Mouse (Mus musculus) CH12.LX (cell line): ENCODE measurements around the gene Gm6904. TPM values are rescaled to one million over a fixed set of nuclear protein-coding genes. Genes with fewer than 3 reads are reported as not detected.

Experiments used
- DNase-seq: peaks from one replicate; pipeline ENCODE4 v3.0.0-alpha.2; 2013; ENCODE audit errors: extremely low read depth
- H3K27ac ChIP-seq: 2 replicates; pipeline ENCODE4 v1.5.1; 2012; ENCODE audit warnings: low read depth, mild to moderate bottlenecking, control low read depth, moderate library complexity; ENCODE audit not compliant: insufficient read depth
- H3K27me3 ChIP-seq: replicated peaks from 2 replicates; pipeline ENCODE3; 2012; ENCODE audit warnings: inconsistent platforms
- H3K36me3 ChIP-seq, 2 experiments: replicated peaks in 1 of 2; 2 replicates each; pipeline versions ENCODE3 to v1.6.1; 2012; ENCODE audit warnings: inconsistent platforms in 1 of 2, low read length in 1 of 2, mild to moderate bottlenecking in 1 of 2, mixed read lengths in 1 of 2, moderate library complexity in 1 of 2; ENCODE audit not compliant: control insufficient read depth in 1 of 2, insufficient read depth in 1 of 2
- H3K4me1 ChIP-seq, 2 experiments: 2 replicates each; pipeline ENCODE4 v1.6.1; 2012; ENCODE audit warnings: inconsistent platforms in 1 of 2, moderate library complexity in 1 of 2; ENCODE audit not compliant: insufficient read depth in 2 of 2, control insufficient read depth in 1 of 2
- H3K4me2 ChIP-seq: 2 replicates; pipeline ENCODE4 v1.6.1; 2012; ENCODE audit warnings: low read depth, mild to moderate bottlenecking, control low read depth; ENCODE audit not compliant: poor library complexity, insufficient read depth, severe bottlenecking
- H3K4me3 ChIP-seq, 3 experiments: fragments of 150-350 bp in 1 of 3; sonication (generic) in 1 of 3; replicated peaks in 1 of 3; 2 replicates each; pipeline versions ENCODE3 to v1.5.1; 2011 to 2012; ENCODE audit warnings: low read depth in 2 of 3, low read length in 2 of 3, mild to moderate bottlenecking in 2 of 3, moderate library complexity in 2 of 3, control low read depth in 1 of 3, improper control_type of control experiment in 1 of 3, inconsistent platforms in 1 of 3, mixed read lengths in 1 of 3; ENCODE audit not compliant: poor library complexity in 1 of 3
- H3K79me2 ChIP-seq: replicated peaks from 2 replicates; pipeline ENCODE4 v1.6.1; 2012; ENCODE audit warnings: mild to moderate bottlenecking, moderate library complexity; ENCODE audit not compliant: control insufficient read depth, poor library complexity, insufficient read depth, severe bottlenecking; ENCODE audit errors: extremely low read depth
- H3K9ac ChIP-seq: 2 replicates; pipeline ENCODE4 v1.6.1; 2012; ENCODE audit warnings: low read depth, mild to moderate bottlenecking, control low read depth, moderate library complexity; ENCODE audit not compliant: insufficient read depth
- H3K9me3 ChIP-seq: replicated peaks from 2 replicates; pipeline ENCODE3; 2012; ENCODE audit warnings: low read length, inconsistent platforms, mixed read lengths
- BHLHE40 ChIP-seq: IDR thresholded peaks from 2 replicates; pipeline ENCODE4 v1.6.1; 2011; ENCODE audit warnings: mild to moderate bottlenecking, low read depth, low read length, improper control_type of control experiment
- CHD2 ChIP-seq: IDR thresholded peaks from 2 replicates; pipeline ENCODE4 v1.6.1; 2011; ENCODE audit warnings: low read length, improper control_type of control experiment
- CTCF ChIP-seq, 2 experiments: IDR thresholded peaks in 1 of 2; conservative IDR thresholded peaks in 1 of 2; 2 replicates each; pipeline ENCODE4 v1.5.1; 2011 to 2012; ENCODE audit warnings: low read depth in 2 of 2, low read length in 2 of 2, improper control_type of control experiment in 1 of 2, inconsistent platforms in 1 of 2, mild to moderate bottlenecking in 1 of 2, moderate library complexity in 1 of 2
- E2F4 ChIP-seq: IDR thresholded peaks from 2 replicates; pipeline ENCODE4 v1.6.1; 2011; ENCODE audit warnings: low read depth, low read length, improper control_type of control experiment; ENCODE audit not compliant: insufficient replicate concordance
- ELF1 ChIP-seq: IDR thresholded peaks from 2 replicates; pipeline ENCODE4 v1.6.1; 2014; ENCODE audit warnings: low read depth, mild to moderate bottlenecking, inconsistent platforms, low read length, improper control_type of control experiment
- EP300 ChIP-seq: IDR thresholded peaks from 2 replicates; pipeline ENCODE4 v1.6.1; 2011; ENCODE audit warnings: low read length, improper control_type of control experiment
- GABPA ChIP-seq: IDR thresholded peaks from 2 replicates; pipeline ENCODE4 v1.6.1; 2012; ENCODE audit warnings: low read depth, low read length, improper control_type of control experiment, inconsistent platforms; ENCODE audit not compliant: insufficient replicate concordance
- IRF4 ChIP-seq: IDR thresholded peaks from 2 replicates; pipeline ENCODE4 v1.6.1; 2014; ENCODE audit warnings: low read depth, mild to moderate bottlenecking, inconsistent platforms, low read length, improper control_type of control experiment
- JUN ChIP-seq: IDR thresholded peaks from 2 replicates; pipeline ENCODE4 v1.6.1; 2011; ENCODE audit warnings: low read depth, mild to moderate bottlenecking, low read length, improper control_type of control experiment, moderate library complexity; ENCODE audit not compliant: insufficient read depth
- MAFK ChIP-seq: IDR thresholded peaks from 2 replicates; pipeline ENCODE4 v1.6.1; 2011; ENCODE audit warnings: low read length, improper control_type of control experiment; ENCODE audit not compliant: insufficient replicate concordance
- MAX ChIP-seq: IDR thresholded peaks from 2 replicates; pipeline ENCODE4 v1.6.1; 2011; ENCODE audit warnings: low read length, improper control_type of control experiment
- MAZ ChIP-seq: IDR thresholded peaks from 2 replicates; pipeline ENCODE4 v1.6.1; 2012; ENCODE audit warnings: low read depth, mild to moderate bottlenecking, inconsistent platforms, low read length, improper control_type of control experiment, moderate library complexity
- MXI1 ChIP-seq: IDR thresholded peaks from 2 replicates; pipeline ENCODE4 v1.6.1; 2011; ENCODE audit warnings: mild to moderate bottlenecking, low read depth, low read length, improper control_type of control experiment
- NRF1 ChIP-seq: IDR thresholded peaks from 2 replicates; pipeline ENCODE4 v1.6.1; 2014; ENCODE audit warnings: low read depth, mild to moderate bottlenecking, inconsistent platforms, low read length, improper control_type of control experiment, moderate library complexity
- PAX5 ChIP-seq: IDR thresholded peaks from 2 replicates; pipeline ENCODE4 v1.6.1; 2012; ENCODE audit warnings: low read length, inconsistent platforms, mixed read lengths
- POLR2AphosphoS2 ChIP-seq: IDR thresholded peaks from 2 replicates; pipeline ENCODE4 v1.6.1; 2011; ENCODE audit warnings: low read depth, low read length, improper control_type of control experiment
- RAD21 ChIP-seq: IDR thresholded peaks from 2 replicates; pipeline ENCODE4 v1.6.1; 2011; ENCODE audit warnings: low read depth, mild to moderate bottlenecking, low read length, improper control_type of control experiment, moderate library complexity
- RCOR1 ChIP-seq: conservative IDR thresholded peaks from 2 replicates; pipeline ENCODE4 v1.6.1; 2012; ENCODE audit warnings: low read depth, mild to moderate bottlenecking, inconsistent platforms, low read length, improper control_type of control experiment
- SIN3A ChIP-seq: IDR thresholded peaks from 2 replicates; pipeline ENCODE4 v1.6.1; 2012; ENCODE audit warnings: low read length, improper control_type of control experiment, inconsistent platforms
- SMC3 ChIP-seq: IDR thresholded peaks from 2 replicates; pipeline ENCODE4 v1.6.1; 2011; ENCODE audit warnings: low read depth, low read length, improper control_type of control experiment
- TBP ChIP-seq: conservative IDR thresholded peaks from 2 replicates; pipeline ENCODE4 v1.6.1; 2011; ENCODE audit warnings: low read depth, low read length, improper control_type of control experiment
- TCF12 ChIP-seq: IDR thresholded peaks from 2 replicates; pipeline ENCODE4 v1.6.1; 2014; ENCODE audit warnings: low read depth, mild to moderate bottlenecking, inconsistent platforms, low read length, improper control_type of control experiment
- UBTF ChIP-seq: IDR thresholded peaks from 2 replicates; pipeline ENCODE4 v1.6.1; 2012; ENCODE audit warnings: low read depth, mild to moderate bottlenecking, inconsistent platforms, low read length, improper control_type of control experiment, moderate library complexity
- USF2 ChIP-seq: conservative IDR thresholded peaks from 2 replicates; pipeline ENCODE4 v1.6.1; 2011; ENCODE audit warnings: low read depth, low read length, improper control_type of control experiment
- ZC3H11A ChIP-seq: IDR thresholded peaks from 2 replicates; pipeline ENCODE4 v1.6.1; 2012; ENCODE audit warnings: low read depth, mild to moderate bottlenecking, inconsistent platforms, low read length, improper control_type of control experiment
- ZKSCAN1 ChIP-seq: IDR thresholded peaks from 2 replicates; pipeline ENCODE4 v1.6.1; 2012; ENCODE audit warnings: low read depth, inconsistent platforms, low read length, improper control_type of control experiment, borderline replicate concordance
- ZMIZ1 ChIP-seq: IDR thresholded peaks from 2 replicates; pipeline ENCODE4 v1.6.1; 2012; ENCODE audit warnings: low read depth, mild to moderate bottlenecking, inconsistent platforms, low read length, improper control_type of control experiment
- ZNF384 ChIP-seq: IDR thresholded peaks from 2 replicates; pipeline ENCODE4 v1.6.1; 2012; ENCODE audit warnings: low read depth, low read length, improper control_type of control experiment, inconsistent platforms
- dilution Hi-C: fragments of 300-500 bp; cut with MboI; formaldehyde crosslinking; loops from 2 replicates; pipeline ENCODE4 v1.14.3; 2020; ENCODE audit warnings: low sequenced_read_pairs; ENCODE audit not compliant: extremely low pct_unique_long_range_greater_than_20kb, extremely low pct_ligation_motif_present
- in situ Hi-C: fragments of 300-500 bp; cut with MboI; formaldehyde crosslinking; loops from 3 replicates; pipeline ENCODE4 v1.14.3; 2019; ENCODE audit warnings: low sequenced_read_pairs, low pct_ligation_motif_present, low pct_unique_long_range_greater_than_20kb, mixed read lengths
- polyA plus RNA-seq: library from polyadenylated mRNA; unstranded; fragments of >175 nt; gene quantifications from 2 replicates; pipeline ENCODE4 v1.2.1, GENCODE M21; 2012; ENCODE audit warnings: low read depth; ENCODE audit not compliant: insufficient read length
- total RNA-seq, 2 experiments: library from RNA; depleted of rRNA; stranded (reverse); fragments of 300-350 nt in 1 of 2; fragments of >200 nt in 1 of 2; gene quantifications; 2 replicates each; pipeline ENCODE4 v1.2.3; 2012 to 2014

The Gm6904 gene
- total and polyA plus RNA-seq, 3 experiments = 1.0 to 1.2 (median 1.1) TPM

DNA sequence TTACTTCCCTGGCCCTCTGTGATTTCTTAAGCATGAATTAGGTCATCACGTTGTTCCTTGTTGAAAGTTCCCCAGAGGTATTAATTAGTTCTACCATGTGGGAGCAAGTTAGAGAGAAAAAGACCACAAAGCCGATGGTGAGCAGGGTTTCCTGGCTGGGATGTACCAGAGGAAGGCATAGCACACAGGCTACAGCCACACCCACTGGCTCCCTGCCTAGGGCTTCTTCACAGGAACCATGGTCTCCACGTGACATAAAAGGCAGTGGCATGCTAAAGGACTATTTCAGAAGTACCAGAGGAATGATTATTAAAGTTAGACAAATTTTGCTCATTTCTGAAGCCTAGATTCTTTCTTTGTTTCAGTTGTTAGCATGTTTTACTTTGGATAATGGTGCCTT lies 40.8 kb downstream of the Gm6904 start:
- no peak overlapping the region for H3K9ac ChIP-seq
- no peaks in the 10 kb centered on the region for H3K27me3 ChIP-seq
- dilution Hi-C loops = no loop called here
- no peaks in the 10 kb centered on the region for H3K79me2 ChIP-seq
- H3K9me3 ChIP-seq = no peaks in the 10 kb centered on the region
- H3K4me1 ChIP-seq = peaks cover 0 to 13% of the 10 kb centered on the region in 2 experiments; a peak in 2 of 4 replicates
- no peak overlapping the region for H3K4me2 ChIP-seq
- no peak overlapping the region for H3K27ac ChIP-seq
- peaks cover 35 to 76% of the 10 kb centered on the region in 2 experiments for H3K36me3 ChIP-seq
- DNase-seq = no peak
- H3K4me3 ChIP-seq = no peak overlapping the region
- in situ Hi-C loops = no loop called here
- no peak for TF ChIP-seq RCOR1
- no peak for TF ChIP-seq EP300
- no peak for TF ChIP-seq MAX
- no peak for TF ChIP-seq MAFK
- TF ChIP-seq ZC3H11A = no peak
- TF ChIP-seq TBP = no peak
- no peak for TF ChIP-seq E2F4
- TF ChIP-seq ZKSCAN1 = no peak
- TF ChIP-seq TCF12 = no peak
- TF ChIP-seq UBTF = no peak
- TF ChIP-seq BHLHE40 = no peak
- no peak for TF ChIP-seq SIN3A
- TF ChIP-seq GABPA = no peak
- TF ChIP-seq ELF1 = no peak
- TF ChIP-seq USF2 = no peak
- no peak for TF ChIP-seq POLR2AphosphoS2

DNA sequence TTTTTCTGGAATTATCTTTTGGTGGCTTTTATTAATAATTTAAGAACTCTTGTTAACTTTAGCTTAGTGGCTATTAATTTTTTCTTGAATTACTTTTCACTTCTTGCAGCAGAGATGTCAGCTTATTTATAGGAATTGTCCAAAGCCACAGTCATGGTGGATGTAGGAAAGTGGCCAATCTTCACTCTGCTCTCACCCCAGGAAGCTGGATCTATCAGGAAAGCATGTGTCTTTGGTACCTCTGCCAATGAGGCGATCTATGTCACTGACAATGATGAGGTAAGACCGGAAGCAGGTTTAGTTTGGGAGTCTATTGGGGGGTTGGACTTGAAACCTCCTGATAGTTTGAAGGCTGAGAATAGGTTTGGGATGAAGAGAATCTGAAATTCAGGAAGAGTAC lies 50.2 kb downstream of the Gm6904 start:
- H3K36me3 ChIP-seq = peaks cover 15 to 54% of the 10 kb centered on the region in 2 experiments
- in situ Hi-C loops = no loop called here
- TF ChIP-seq POLR2AphosphoS2 (no peak), ZC3H11A (no peak), JUN (no peak), ZMIZ1 (no peak), MAZ (no peak), NRF1 (no peak), SMC3 (no peak), RCOR1 (no peak), MXI1 (no peak), RAD21 (no peak), PAX5 (no peak), UBTF (no peak), MAFK (no peak), ZNF384 (no peak), CHD2 (no peak), IRF4 (no peak), CTCF (conservative IDR thresholded peaks at IDR 0.05 in 1 of 2, IDR thresholded peaks at IDR 0.05 in 1 of 2; ENCODE audit: low read depth in 2 of 2, low read length in 2 of 2) (no peak), TCF12 (no peak)
- TF ChIP-seq, all 38 proteins: peak for 0
- H3K4me3 ChIP-seq = no peak overlapping the region
- no peak for DNase-seq
- H3K9ac ChIP-seq = no peak overlapping the region
- peaks cover 0 to 41% of the 10 kb centered on the region in 2 experiments; a peak in 2 of 4 replicates for H3K4me1 ChIP-seq
- no peaks in the 10 kb centered on the region for H3K27me3 ChIP-seq
- no peak overlapping the region for H3K4me2 ChIP-seq
- H3K9me3 ChIP-seq = no peaks in the 10 kb centered on the region
- H3K27ac ChIP-seq = no peak overlapping the region
- dilution Hi-C loops = no loop called here
- peaks cover 9% of the 10 kb centered on the region; the same call in 1 of the 2 replicates for H3K79me2 ChIP-seq
